9 mouse cellular contexts compared by ENCODE assay signal in genomic region chr11:63969205-63969910, GRCm38 (mm10). TPM values are rescaled to one million over a fixed set of nuclear protein-coding genes. Genes with fewer than 3 reads are reported as not detected.
A peak's percentile ranks its signal among the peaks of the same experiment; 100 is the strongest.
DNase-seq lines count a peak whose midpoint lies in the region; ATAC-seq lines count a peak whose summit lies in the region.
"Had no signal": no experiment of that assay in that cellular context is flagged by ENCODE, and none has a peak within 500 bp of the region (broad histone marks: within the 10 kb centered on the region; RNA-seq: fewer than 3 reads in every experiment).

No protein-coding gene starts in this region.

- H3K27me3 ChIP-seq in forebrain, embryonic 13.5 days: no peaks in the 10 kb centered on the region
- H3K27me3 ChIP-seq in limb, embryonic 12.5 days: peaks cover 8% of the 10 kb centered on the region
- H3K27me3 ChIP-seq in neural tube, embryonic 14.5 days (ENCODE audit: control insufficient read depth, insufficient read depth, low read length): no peaks in the 10 kb centered on the region
- H3K27me3 ChIP-seq: CH12.LX had no signal

- H3K4me2 ChIP-seq in forebrain, embryonic 13.5 days: peak overlapping the region; percentile 17; the same call in 1 of the 2 replicates
- no peak overlapping the region for H3K4me2 ChIP-seq in limb, embryonic 12.5 days
- no peak overlapping the region for H3K4me2 ChIP-seq in neural tube, embryonic 14.5 days (ENCODE audit: low read depth, low read length)

- peaks cover 32% of the 10 kb centered on the region for H3K4me1 ChIP-seq in forebrain, embryonic 13.5 days
- peaks cover 32% of the 10 kb centered on the region for H3K4me1 ChIP-seq in limb, embryonic 12.5 days (replicated peaks)
- 0 out of 2 replicates have a peak, but pooled peaks cover 14% of the 10 kb centered on the region for H3K4me1 ChIP-seq in neural tube, embryonic 14.5 days (ENCODE audit: control insufficient read depth, insufficient read depth, low read length)

- 0 out of 2 replicates have a peak overlapping the region, but pooled peaks have one; percentile 23 for H3K9ac ChIP-seq in forebrain, embryonic 13.5 days
- no peak overlapping the region for H3K9ac ChIP-seq in limb, embryonic 12.5 days (replicated peaks)
- H3K9ac ChIP-seq in neural tube, embryonic 14.5 days (replicated peaks; ENCODE audit: low read depth, low read length): no peak overlapping the region

- 16% methylated on average over 11 of the region's 11 CpGs for WGBS in forebrain, embryonic 13.5 days
- 41% methylated on average over 11 of the region's 11 CpGs for WGBS in limb, embryonic 12.5 days
- 31% methylated on average over 11 of the region's 11 CpGs for WGBS in neural tube, embryonic 14.5 days

- no peaks in the 10 kb centered on the region for H3K36me3 ChIP-seq in forebrain, embryonic 13.5 days (ENCODE audit: poor library complexity, severe bottlenecking)
- peaks cover 8% of the 10 kb centered on the region; the same call in 1 of the 2 replicates for H3K36me3 ChIP-seq in limb, embryonic 12.5 days
- no peaks in the 10 kb centered on the region for H3K36me3 ChIP-seq in neural tube, embryonic 14.5 days (ENCODE audit: control insufficient read depth, insufficient read depth, low read length)

- H3K9me3 ChIP-seq in forebrain, embryonic 13.5 days (replicated peaks): no peaks in the 10 kb centered on the region
- H3K9me3 ChIP-seq in limb, embryonic 12.5 days: no peaks in the 10 kb centered on the region
- no peaks in the 10 kb centered on the region for H3K9me3 ChIP-seq in neural tube, embryonic 14.5 days (ENCODE audit: control insufficient read depth, low read length)

- peak; percentile 79 for ATAC-seq in forebrain, embryonic 13.5 days
- no peak for ATAC-seq in limb, embryonic 12.5 days (ENCODE audit: insufficient number of reproducible peaks, insufficient read depth, low FRiP score, low TSS enrichment, low read depth)
- ATAC-seq in neural tube, embryonic 14.5 days (ENCODE audit: low read depth): peak; percentile 42; the same call in 1 of the 2 replicates

- H3K4me3 ChIP-seq in forebrain, embryonic 13.5 days: no peak overlapping the region
- no peak overlapping the region for H3K4me3 ChIP-seq in limb, embryonic 12.5 days (replicated peaks)
- H3K4me3 ChIP-seq in neural tube, embryonic 14.5 days (ENCODE audit: low read depth, low read length): no peak overlapping the region

- 0 out of 2 replicates have a peak overlapping the region, but pooled peaks have one; percentile 37 for H3K27ac ChIP-seq in forebrain, embryonic 13.5 days
- H3K27ac ChIP-seq in limb, embryonic 12.5 days: peak overlapping the region; percentile 31; the same call in 1 of the 2 replicates
- 0 out of 2 replicates have a peak overlapping the region, but pooled peaks have one; percentile 44 for H3K27ac ChIP-seq in neural tube, embryonic 14.5 days (ENCODE audit: low read depth, low read length)

- peak; percentile 21 for DNase-seq in layer of hippocampus, adult 11-12 months (ENCODE audit: low spot score)
- no peak for DNase-seq in layer of hippocampus, postnatal 36 days
- no peak for DNase-seq in urinary bladder, postnatal 36 days (ENCODE audit: low spot score in 2 of 2)
- no peak for DNase-seq in adrenal gland, postnatal 25 days
- DNase-seq in ovary, postnatal 36 days (ENCODE audit: low spot score): no peak

RNA-seq across cellular contexts. Expression of gene Hs3st3b1, which starts 47.3 kb away (rescaled TPM):
- under 1 TPM; 0.52 to 0.63 TPM for total RNA-seq in layer of hippocampus, postnatal 36 days (2021)
- polyA plus RNA-seq in forebrain, embryonic 13.5 days (2015; fragmentation: Nextera tagmentation; extraction: Ambion mirVana): 2.4 and 3.2 TPM in 2 replicates
- 23.5 and 32.8 TPM in 2 replicates for polyA plus RNA-seq in limb, embryonic 12.5 days (2016; fragmentation: Nextera tagmentation; extraction: Ambion mirVana)
- 9.1 and 9.4 TPM in 2 replicates for polyA plus RNA-seq in neural tube, embryonic 14.5 days (2014; fragmentation: Nextera tagmentation; extraction: Ambion mirVana)
- 2.1 TPM in 2 replicates for total RNA-seq in adrenal gland, postnatal 25 days (2021)
